Mouse (Mus musculus) heart, embryonic 14.5 days (tissue): ENCODE measurements around the gene Stox2. TPM values are rescaled to one million over a fixed set of nuclear protein-coding genes. Genes with fewer than 3 reads are reported as not detected.

Experiments used
- ATAC-seq: fragments of 200-750 bp; cut with Nextera tagmentation; 2 replicates; pipeline ENCODE4 v1.8.0; 2017; ENCODE audit warnings: low read depth, moderate TSS enrichment; ENCODE audit not compliant: insufficient number of reproducible peaks, insufficient read depth, low FRiP score
- H3K27ac ChIP-seq, 2 experiments: fragments of 200-500 bp in 1 of 2; fragments of 300-500 bp in 1 of 2; sonication (generic) in 1 of 2; replicated peaks in 1 of 2; 2 replicates each; pipeline ENCODE4 v1.5.1; 2012 to 2014; ENCODE audit warnings: low read depth in 2 of 2, low read length in 2 of 2, control low read depth in 1 of 2, mild to moderate bottlenecking in 1 of 2, mixed read lengths in 1 of 2; ENCODE audit not compliant: control insufficient read depth in 1 of 2, insufficient read depth in 1 of 2
- H3K27me3 ChIP-seq: fragments of 300-500 bp; sonication (generic); 2 replicates; pipeline ENCODE4 v1.6.1; 2014; ENCODE audit warnings: mild to moderate bottlenecking, low read length, control low read depth; ENCODE audit not compliant: control insufficient read depth, insufficient read depth
- H3K36me3 ChIP-seq: fragments of 300-500 bp; sonication (generic); 2 replicates; pipeline ENCODE4 v1.6.1; 2014; ENCODE audit warnings: mild to moderate bottlenecking, control low read depth, low read length, mixed read lengths; ENCODE audit not compliant: control insufficient read depth, insufficient read depth
- H3K4me1 ChIP-seq, 2 experiments: fragments of 200-500 bp in 1 of 2; fragments of 300-500 bp in 1 of 2; sonication (generic) in 1 of 2; 2 replicates each; pipeline ENCODE4 v1.6.1; 2012 to 2014; ENCODE audit warnings: low read length in 2 of 2, control low read depth in 1 of 2, mixed read lengths in 1 of 2; ENCODE audit not compliant: control insufficient read depth in 2 of 2, insufficient read depth in 2 of 2
- H3K4me2 ChIP-seq: fragments of 300-500 bp; sonication (generic); 2 replicates; pipeline ENCODE4 v1.6.1; 2014; ENCODE audit warnings: mild to moderate bottlenecking, low read length
- H3K4me3 ChIP-seq, 2 experiments: fragments of 200-500 bp in 1 of 2; fragments of 300-500 bp in 1 of 2; sonication (generic) in 1 of 2; 2 replicates each; pipeline ENCODE4 v1.5.1; 2012 to 2014; ENCODE audit warnings: low read length in 2 of 2, mild to moderate bottlenecking in 2 of 2, control low read depth in 1 of 2, low read depth in 1 of 2, moderate library complexity in 1 of 2; ENCODE audit not compliant: control insufficient read depth in 1 of 2, insufficient read depth in 1 of 2
- H3K9ac ChIP-seq: fragments of 300-500 bp; sonication (generic); 2 replicates; pipeline ENCODE4 v1.6.1; 2014; ENCODE audit warnings: mild to moderate bottlenecking, low read length
- H3K9me3 ChIP-seq: fragments of 300-500 bp; sonication (generic); 2 replicates; pipeline ENCODE4 v1.6.1; 2016; ENCODE audit warnings: low read length, control low read depth; ENCODE audit not compliant: control insufficient read depth
- WGBS: fragments of 180-500 bp; shearing (Covaris S2); extraction: QIAGEN DNeasy Blood & Tissue Kit; methylation state at CpG from one replicate; pipeline ENCODE4 v1.1.7; 2014; 5-methylcytosine and 5-hydroxymethylcytosine counted together
- polyA plus RNA-seq: library from polyadenylated mRNA; unstranded; fragments of >200 nt; fragmentation: Nextera tagmentation; extraction: Ambion mirVana; gene quantifications from 2 replicates; pipeline ENCODE4 v1.2.1, GENCODE M21; 2014

Stox2 gene
- polyA plus RNA-seq, 1 experiment from 2014 or later, result 10.9 TPM

- no peak overlapping the region for H3K4me2 ChIP-seq
- WGBS, result 88% methylated on average over 21 of the region's 21 CpGs
- ATAC-seq, result no peak
- H3K9ac ChIP-seq, result no peak overlapping the region
- peaks cover 6 to 23% of the 10 kb centered on the region in 2 experiments for H3K4me1 ChIP-seq
- no peaks in the 10 kb centered on the region for H3K9me3 ChIP-seq
- H3K27ac ChIP-seq, result no peak overlapping the region
- 0 out of 2 replicates have a peak, but pooled peaks cover 3% of the 10 kb centered on the region for H3K36me3 ChIP-seq
- H3K4me3 ChIP-seq, result no peak overlapping the region
- no peaks in the 10 kb centered on the region for H3K27me3 ChIP-seq
These were observed 161.5 kb downstream of the Stox2 start for GRCm38 (mm10) chr8:47284329-47285326.

GRCm38 (mm10) chr8:47279898-47280297, 166.3 kb downstream of the Stox2 start:
- Histone ChIP-seq H3K27me3 (no peaks in the 10 kb centered on the region), H3K9ac (no peak overlapping the region), H3K4me3 (no peak overlapping the region), H3K36me3 (0 out of 2 replicates have a peak, but pooled peaks cover 3% of the 10 kb centered on the region), H3K27ac (no peak overlapping the region), H3K4me2 (no peak overlapping the region), H3K9me3 (no peaks in the 10 kb centered on the region), H3K4me1 (peaks cover 17 to 35% of the 10 kb centered on the region in 2 experiments)
- WGBS, result 30% methylated on average over 10 of the region's 10 CpGs
- ATAC-seq, result no peak

- WGBS, result 69% methylated on average over 3 of the region's 3 CpGs
- no peaks in the 10 kb centered on the region for H3K36me3 ChIP-seq
- H3K4me1 ChIP-seq, result peaks cover 17 to 35% of the 10 kb centered on the region in 2 experiments
- H3K9ac ChIP-seq, result no peak overlapping the region
- H3K27ac ChIP-seq, result no peak overlapping the region
- H3K27me3 ChIP-seq, result no peaks in the 10 kb centered on the region
- H3K4me2 ChIP-seq, result no peak overlapping the region
- no peaks in the 10 kb centered on the region for H3K9me3 ChIP-seq
- no peak overlapping the region for H3K4me3 ChIP-seq
- ATAC-seq, result no peak
These were observed 168.0 kb downstream of the Stox2 start for GRCm38 (mm10) chr8:47278211-47278610.

GRCm38 (mm10) chr8:47268931-47269330, 177.2 kb downstream of the Stox2 start:
- Histone ChIP-seq H3K4me1 (peaks cover 9 to 19% of the 10 kb centered on the region in 2 experiments), H3K4me2 (no peak overlapping the region), H3K36me3 (no peaks in the 10 kb centered on the region), H3K4me3 (no peak overlapping the region), H3K9ac (no peak overlapping the region), H3K9me3 (no peaks in the 10 kb centered on the region), H3K27ac (no peak overlapping the region), H3K27me3 (no peaks in the 10 kb centered on the region)
- WGBS, result 84% methylated on average over 6 of the region's 6 CpGs
- no peak for ATAC-seq

GRCm38 (mm10) chr8:47268062-47268822, 177.9 kb downstream of the Stox2 start:
- no peaks in the 10 kb centered on the region for H3K36me3 ChIP-seq
- WGBS, result 68% methylated on average over 21 of the region's 21 CpGs
- H3K4me2 ChIP-seq, result no peak overlapping the region
- 0 out of 2 replicates have a peak, but pooled peaks have one; percentile 56 for ATAC-seq
- peaks cover 9 to 22% of the 10 kb centered on the region in 2 experiments for H3K4me1 ChIP-seq
- H3K4me3 ChIP-seq, result no peak overlapping the region
- H3K9ac ChIP-seq, result no peak overlapping the region
- H3K27me3 ChIP-seq, result no peaks in the 10 kb centered on the region
- H3K27ac ChIP-seq, result peak overlapping the region in 1 of 2 experiments; percentile 29; a peak in 2 of 4 replicates
- H3K9me3 ChIP-seq, result no peaks in the 10 kb centered on the region

- Histone ChIP-seq H3K36me3 (no peaks in the 10 kb centered on the region), H3K4me1 (peaks cover 14 to 27% of the 10 kb centered on the region in 2 experiments), H3K27me3 (no peaks in the 10 kb centered on the region), H3K4me2 (no peak overlapping the region), H3K9ac (no peak overlapping the region), H3K4me3 (no peak overlapping the region), H3K9me3 (no peaks in the 10 kb centered on the region), H3K27ac (no peak overlapping the region)
- 74% methylated on average over 17 of the region's 17 CpGs for WGBS
- no peak for ATAC-seq
These were observed 182.9 kb downstream of the Stox2 start for GRCm38 (mm10) chr8:47263070-47263843.
